8 mouse cellular contexts compared by ENCODE assay signal in the genomic region with DNA sequence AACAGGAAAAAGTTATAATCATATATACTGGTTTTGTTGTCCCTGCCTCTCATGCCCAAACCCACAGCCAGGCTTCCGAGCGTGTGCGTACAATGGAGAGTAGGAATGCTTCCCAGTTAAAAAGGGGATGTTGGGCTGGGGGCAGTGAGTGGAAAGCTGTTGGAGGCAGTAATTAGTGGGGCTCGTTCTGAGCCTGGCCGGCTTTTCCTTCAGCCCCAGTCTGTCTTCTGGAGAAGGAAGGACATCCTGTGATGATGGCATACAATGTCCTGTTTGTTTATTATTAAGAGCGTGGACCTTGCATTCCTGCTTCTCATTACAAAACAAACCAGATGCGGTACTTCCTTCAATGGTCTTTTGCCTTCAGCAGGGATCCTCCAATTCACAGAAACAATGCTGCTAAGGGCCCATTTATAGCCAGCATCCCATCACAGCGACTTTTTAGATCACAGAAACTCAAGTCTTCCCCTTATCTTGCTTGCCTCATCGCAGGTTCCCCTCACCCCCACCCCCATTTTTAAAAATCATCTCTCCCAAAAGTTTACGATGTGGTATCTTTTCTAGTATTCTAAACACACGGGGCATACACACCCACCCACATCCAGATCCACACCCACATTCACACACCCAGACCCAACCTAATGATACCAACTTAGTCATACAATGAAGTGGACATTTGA.
A peak's percentile ranks its signal among the peaks of the same experiment; 100 is the strongest.
DNase-seq lines count a peak whose midpoint lies in the region; ATAC-seq and TF ChIP-seq lines count a peak whose summit lies in the region.

No protein-coding gene starts in this region.

- peaks cover 30% of the 10 kb centered on the region for H3K4me1 ChIP-seq in forebrain, embryonic 16.5 days (replicated peaks; ENCODE audit: control insufficient read depth, insufficient read depth, low read length)
- H3K4me1 ChIP-seq in limb, embryonic 14.5 days (ENCODE audit: control insufficient read depth, insufficient read depth, low read length): 0 out of 2 replicates have a peak, but pooled peaks cover 2% of the 10 kb centered on the region

- DNase-seq in layer of hippocampus, adult 2 months (ENCODE audit: low spot score in 2 of 2): no peak
- no peak for DNase-seq in layer of hippocampus, postnatal 14 days (ENCODE audit: low spot score in 2 of 2)
- DNase-seq in limb, embryonic 14.5 days (ENCODE audit: low spot score): no peak
- DNase-seq in retina, embryonic 14.5 days (ENCODE audit: low spot score): peak; percentile 63
- no peak for DNase-seq in frontal cortex, adult 2 months (ENCODE audit: extremely low spot score in 1 of 2, low spot score in 1 of 2)
- no peak for DNase-seq in adrenal gland, postnatal 14 days
- no peak for DNase-seq in left cerebral cortex, adult 11 months (ENCODE audit: low spot score)

- no peak overlapping the region for H3K9ac ChIP-seq in forebrain, embryonic 16.5 days (replicated peaks; ENCODE audit: low read depth, low read length)
- no peak overlapping the region for H3K9ac ChIP-seq in limb, embryonic 14.5 days (ENCODE audit: low read depth, low read length, severe bottlenecking)

- WGBS in forebrain, embryonic 16.5 days: 8% methylated on average over 11 of the region's 11 CpGs
- 11% methylated on average over 11 of the region's 11 CpGs for WGBS in limb, embryonic 14.5 days

- no peak for TF ChIP-seq POLR2A in limb, embryonic 14.5 days (IDR thresholded peaks at IDR 0.05; ENCODE audit: borderline replicate concordance, extremely low read depth, insufficient read depth, insufficient read length)

- no peaks in the 10 kb centered on the region for H3K36me3 ChIP-seq in forebrain, embryonic 16.5 days (ENCODE audit: control insufficient read depth, insufficient read depth)
- H3K36me3 ChIP-seq in limb, embryonic 14.5 days (ENCODE audit: control insufficient read depth, insufficient read depth, low read length): no peaks in the 10 kb centered on the region

- no peak for TF ChIP-seq CTCF in layer of hippocampus, adult 2 months (conservative IDR thresholded peaks at IDR 0.05)

- 0 out of 2 replicates have a peak, but pooled peaks have one; percentile 19 for ATAC-seq in forebrain, embryonic 16.5 days
- no peak for ATAC-seq in limb, embryonic 14.5 days (ENCODE audit: low FRiP score, low read depth)

- H3K27me3 ChIP-seq in forebrain, embryonic 16.5 days (replicated peaks; ENCODE audit: control insufficient read depth, insufficient read depth, low read length): peaks cover 30% of the 10 kb centered on the region
- H3K27me3 ChIP-seq in limb, embryonic 14.5 days (ENCODE audit: control insufficient read depth, insufficient read depth, low read length): peaks cover 32% of the 10 kb centered on the region; the same call in 1 of the 2 replicates

- 0 out of 2 replicates have a peak overlapping the region, but pooled peaks have one; percentile 64 for H3K27ac ChIP-seq in layer of hippocampus, adult 2 months
- no peak overlapping the region for H3K27ac ChIP-seq in forebrain, embryonic 16.5 days (ENCODE audit: low read length)
- H3K27ac ChIP-seq in limb, embryonic 14.5 days (replicated peaks; ENCODE audit: low read depth, low read length): no peak overlapping the region

- peak overlapping the region; percentile 56 for H3K4me3 ChIP-seq in layer of hippocampus, adult 2 months
- peak overlapping the region; percentile 55 for H3K4me3 ChIP-seq in forebrain, embryonic 16.5 days (replicated peaks; ENCODE audit: low read length)
- H3K4me3 ChIP-seq in limb, embryonic 14.5 days (replicated peaks; ENCODE audit: low read length): peak overlapping the region; percentile 53

- H3K9me3 ChIP-seq in forebrain, embryonic 16.5 days (ENCODE audit: control insufficient read depth, low read length): no peaks in the 10 kb centered on the region
- no peaks in the 10 kb centered on the region for H3K9me3 ChIP-seq in limb, embryonic 14.5 days (ENCODE audit: control insufficient read depth, low read length)

- H3K4me2 ChIP-seq in forebrain, embryonic 16.5 days (ENCODE audit: low read length): peak overlapping the region; percentile 78
- H3K4me2 ChIP-seq in limb, embryonic 14.5 days (replicated peaks; ENCODE audit: low read depth, low read length, severe bottlenecking): peak overlapping the region; percentile 92
